Mouse (Mus musculus) induced T-regulatory cell, adult 2 months (primary cell): Measurements from ENCODE around the gene 5530400C23Rik.
"Not testable (repeated sequence)": the region's sequence is repeated elsewhere in the genome, so short reads cannot be mapped to it uniquely, and the experiment has no call there.

ENCODE experiments used
- DNase-seq: peaks from one replicate; pipeline ENCODE4 v3.0.0-alpha.2; 2012; ENCODE audit warnings: low read depth

Gene 5530400C23Rik

DNA sequence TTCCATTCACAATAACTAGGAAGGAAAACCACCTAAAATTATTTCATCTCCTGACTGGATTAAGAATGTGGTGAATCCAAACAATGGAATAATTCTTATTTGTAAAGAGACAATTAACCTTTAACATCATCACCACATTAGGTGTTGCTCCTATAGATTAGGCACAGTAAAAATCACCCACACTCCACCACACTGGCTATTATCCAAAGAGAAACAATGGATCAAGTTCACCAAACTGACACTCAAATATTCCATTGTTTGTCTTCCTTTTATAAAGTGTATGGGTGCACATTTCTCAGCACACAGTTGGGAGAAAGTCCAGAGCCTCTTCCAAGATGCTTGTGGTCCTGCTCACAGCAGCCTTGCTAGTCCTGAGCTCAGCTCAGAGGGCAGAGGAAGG lies at the start of gene 5530400C23Rik:
Gene 5530400C23Rik (plus strand): TSS at position 301 of the 400 bp plus-strand sequence.
- DNase-seq = not testable (repeated sequence)

DNA sequence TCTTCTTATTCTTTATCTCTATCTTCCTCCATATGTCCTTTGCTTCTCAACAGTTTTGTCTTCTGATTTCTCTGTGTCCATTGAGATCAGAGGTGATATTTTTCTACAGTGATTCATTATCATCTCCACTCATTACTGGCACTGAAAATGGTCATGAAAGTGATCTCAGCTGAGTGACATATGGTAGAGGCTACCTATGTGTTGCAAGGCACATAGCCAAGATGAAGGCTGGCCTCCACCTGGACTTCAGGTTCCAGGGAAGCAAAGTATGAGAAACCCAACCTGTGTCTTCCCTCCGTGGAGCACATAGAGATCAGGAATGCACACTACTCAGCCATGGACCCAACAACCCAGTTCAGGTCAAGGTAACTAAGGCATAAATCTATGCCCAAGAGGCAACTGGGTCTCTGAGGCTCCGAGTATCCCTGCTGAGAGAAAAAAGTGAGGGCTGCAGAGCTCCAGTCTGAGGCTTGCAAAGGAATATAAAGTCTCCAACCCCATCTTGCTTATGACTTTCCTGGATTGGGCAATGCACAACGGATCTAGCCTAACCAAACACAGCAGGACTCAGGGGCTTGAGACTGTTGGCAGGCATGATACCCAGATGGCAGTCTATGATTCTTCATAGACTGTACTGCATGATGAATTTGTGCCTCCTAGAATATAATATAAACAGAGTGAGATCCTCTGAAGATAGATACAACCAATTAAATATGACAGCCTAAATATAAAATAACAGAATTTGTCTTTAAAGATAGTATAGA lies 14.1 kb downstream of the 5530400C23Rik start:
- no peak for DNase-seq

DNA sequence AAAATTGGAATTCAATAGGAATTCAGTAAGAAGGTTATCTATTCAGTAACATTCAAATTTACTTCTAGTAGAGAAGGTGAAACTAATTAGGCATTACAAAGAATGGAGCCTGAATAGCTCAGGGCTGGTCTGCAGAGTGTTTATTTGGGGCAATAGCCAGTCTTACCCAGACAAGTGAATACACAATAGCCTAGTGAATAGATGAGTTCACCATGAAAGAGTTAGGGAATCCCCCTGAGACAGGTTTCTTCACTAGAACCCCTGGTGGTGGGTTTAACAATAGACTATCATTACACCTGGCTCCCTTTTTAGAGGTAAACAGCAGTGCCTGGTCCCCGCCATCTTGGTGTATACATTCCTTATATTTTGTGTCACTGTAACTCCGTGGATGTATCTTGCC lies 21.9 kb downstream of the 5530400C23Rik start:
- DNase-seq = not testable (repeated sequence)

DNA sequence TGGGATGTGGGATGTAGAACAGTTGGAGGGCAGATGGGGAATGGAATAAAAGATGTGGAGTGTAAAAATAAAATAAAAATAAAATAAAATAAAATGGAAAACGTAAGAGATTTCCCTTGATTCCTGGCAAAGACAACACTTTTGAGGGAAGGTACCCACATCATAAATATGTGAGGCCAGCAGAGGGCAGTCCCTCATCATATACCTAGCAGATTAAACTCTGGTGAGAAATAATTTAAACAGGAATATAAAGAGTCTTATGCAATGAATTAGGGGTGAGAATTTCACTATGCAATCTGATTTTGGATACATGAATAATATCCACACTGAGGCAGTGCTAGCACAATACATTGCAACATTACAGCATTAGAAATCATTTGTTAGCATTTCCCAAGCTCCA lies 46.5 kb downstream of the 5530400C23Rik start:
- DNase-seq = no peak

DNA sequence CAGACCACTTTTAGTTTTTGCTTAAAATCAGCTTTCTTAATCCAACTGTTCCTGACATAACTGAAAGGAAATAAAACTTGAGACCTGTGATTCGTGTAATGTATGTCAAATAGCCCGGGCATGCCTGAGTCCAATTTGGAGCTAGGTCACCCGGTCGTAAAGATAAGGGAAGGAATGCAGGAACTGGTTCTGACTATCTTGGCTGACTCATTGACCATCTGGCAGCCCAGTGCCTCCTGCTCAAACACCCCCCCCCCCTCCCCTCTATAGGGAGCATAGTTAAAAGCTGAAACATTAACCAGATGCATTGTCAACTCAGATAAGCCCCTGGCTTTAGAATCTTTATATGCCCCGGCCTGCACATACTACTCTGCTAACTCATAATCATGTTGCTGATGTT lies 49.7 kb downstream of the 5530400C23Rik start:
- not testable (repeated sequence) for DNase-seq
